Mouse (Mus musculus) stomach, postnatal 0 days (tissue): ENCODE measurements around the gene Scgb2b12. TPM values are rescaled to one million over a fixed set of nuclear protein-coding genes. Genes with fewer than 3 reads are reported as not detected.
"Not testable (repeated sequence)": the region's sequence is repeated elsewhere in the genome, so short reads cannot be mapped to it uniquely, and the experiment has no call there.

ENCODE experiments used
- ATAC-seq: fragments of 200-750 bp; cut with Nextera tagmentation; 2 replicates; pipeline ENCODE4 v1.8.0; 2017; ENCODE audit not compliant: low FRiP score, low TSS enrichment
- DNase-seq: peaks from one replicate; pipeline ENCODE4 v3.0.0-alpha.2; 2016; ENCODE audit warnings: low spot score
- H3K27ac ChIP-seq: fragments of 300-500 bp; sonication (generic); replicated peaks from 2 replicates; pipeline ENCODE4 v1.5.1; 2014; ENCODE audit warnings: mild to moderate bottlenecking, control low read depth
- H3K27me3 ChIP-seq: fragments of 300-500 bp; sonication (generic); 2 replicates; pipeline ENCODE4 v1.6.1; 2014; ENCODE audit warnings: low read length; ENCODE audit not compliant: control insufficient read depth, insufficient read depth
- H3K36me3 ChIP-seq: fragments of 300-500 bp; sonication (generic); 2 replicates; pipeline ENCODE4 v1.6.1; 2014; ENCODE audit warnings: low read length, mixed read lengths; ENCODE audit not compliant: control insufficient read depth, insufficient read depth
- H3K4me1 ChIP-seq: fragments of 300-500 bp; sonication (generic); replicated peaks from 2 replicates; pipeline ENCODE4 v1.6.1; 2014; ENCODE audit warnings: antibody characterized with exemption; ENCODE audit not compliant: control insufficient read depth, insufficient read depth
- H3K4me2 ChIP-seq: fragments of 300-500 bp; sonication (generic); replicated peaks from 2 replicates; pipeline ENCODE4 v1.6.1; 2014; ENCODE audit warnings: low read depth, mild to moderate bottlenecking, control low read depth, moderate library complexity
- H3K4me3 ChIP-seq: fragments of 300-500 bp; sonication (generic); 2 replicates; pipeline ENCODE4 v1.5.1; 2014; ENCODE audit warnings: low read depth, low read length, control low read depth
- H3K9ac ChIP-seq: fragments of 300-500 bp; sonication (generic); 2 replicates; pipeline ENCODE4 v1.6.1; 2014; ENCODE audit warnings: mild to moderate bottlenecking, low read length, control low read depth, mixed read lengths
- H3K9me3 ChIP-seq: fragments of 300-500 bp; sonication (generic); 2 replicates; pipeline ENCODE4 v1.6.1; 2016; ENCODE audit warnings: low read length; ENCODE audit not compliant: control insufficient read depth
- WGBS: fragments of 180-500 bp; shearing (Covaris S2); extraction: QIAGEN DNeasy Blood & Tissue Kit; methylation state at CpG from one replicate; pipeline ENCODE4 v1.1.7; 2014; 5-methylcytosine and 5-hydroxymethylcytosine counted together
- polyA plus RNA-seq: library from polyadenylated mRNA; unstranded; fragments of >200 nt; fragmentation: Nextera tagmentation; extraction: Ambion mirVana; gene quantifications from 2 replicates; pipeline ENCODE4 v1.2.1, GENCODE M21; 2015

The Scgb2b12 gene
- polyA plus RNA-seq: not detected in 2 replicates

GRCm38 (mm10) chr7:32327145-32327544, at the start of gene Scgb2b12:
Scgb2b12 (minus strand) TSS chr7:32327245.
- H3K4me3 ChIP-seq, H3K4me1 ChIP-seq, H3K9ac ChIP-seq, DNase-seq, H3K4me2 ChIP-seq, H3K27me3 ChIP-seq, ATAC-seq, H3K36me3 ChIP-seq, H3K9me3 ChIP-seq, H3K27ac ChIP-seq: not testable (repeated sequence)
- WGBS: 68% methylated on average over 1 of the region's 1 CpGs

GRCm38 (mm10) chr7:32333882-32334281, 6.8 kb upstream of the Scgb2b12 start, which contains the start of gene Scgb1b12:
Scgb1b12 (plus strand) TSS chr7:32334182.
- H3K36me3 ChIP-seq, H3K27me3 ChIP-seq, H3K4me3 ChIP-seq, H3K27ac ChIP-seq, H3K4me2 ChIP-seq, ATAC-seq, H3K9me3 ChIP-seq, H3K4me1 ChIP-seq, H3K9ac ChIP-seq, DNase-seq: not testable (repeated sequence)
- 76% methylated on average over 2 of the region's 3 CpGs for WGBS

Other genes with a start within 250 kb of the Scgb2b12 start
- gene Scgb1b10, start 226.4 kb downstream of the Scgb2b12 start, polyA plus RNA-seq: not detected in 2 replicates
- not detected in 2 replicates for gene Scgb2b11, start 116.1 kb downstream of the Scgb2b12 start, polyA plus RNA-seq
- gene Scgb1b11, start 104.4 kb downstream of the Scgb2b12 start, polyA plus RNA-seq: not detected in 2 replicates
- gene Scgb1b12, start 6.9 kb upstream of the Scgb2b12 start, polyA plus RNA-seq: not detected in 2 replicates
- gene Scgb1b29, start 114.3 kb upstream of the Scgb2b12 start, polyA plus RNA-seq: not detected in 2 replicates